Mouse (Mus musculus): ENCODE measurements at regions not wholly inside any gene's neighbourhood (a gene's known extent, or its start where the extent isn't known, plus 50 kb on each side); places are given as distances from the start of the nearest gene placed in this dataset.

- no peak for TF ChIP-seq CTCF (IDR thresholded peaks at IDR 0.05)
- TF ChIP-seq EP300 (IDR thresholded peaks at IDR 0.05) = no peak
Observed at GRCm38 (mm10) chr9:50118578-50118977, 226.2 kb downstream of the Rpl10-ps3 start.

Measured in lung, postnatal 0 days (tissue).